17 mouse cellular contexts compared by ENCODE assay signal in the genomic region with DNA sequence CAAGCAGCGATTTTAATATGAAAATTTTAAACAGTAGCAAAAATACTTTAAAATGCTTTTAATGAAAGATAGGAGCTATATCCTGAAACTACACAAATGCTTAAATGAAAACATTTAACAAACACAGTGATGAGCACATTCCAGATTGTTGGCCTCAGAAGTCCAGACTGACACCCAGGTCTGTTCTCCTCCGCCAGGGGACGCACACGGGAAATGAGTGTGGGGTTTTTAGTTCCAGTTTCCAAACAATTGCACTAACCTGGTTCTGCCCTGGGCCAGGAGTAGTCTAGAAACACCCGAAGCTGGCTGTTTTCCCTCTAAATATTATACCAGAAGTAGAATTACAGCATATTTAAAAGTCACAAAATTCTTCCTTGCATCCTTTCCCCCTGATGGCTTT. TPM values are rescaled to one million over a fixed set of nuclear protein-coding genes. Genes with fewer than 3 reads are reported as not detected.
DNase-seq lines count a peak whose midpoint lies in the region; ATAC-seq and TF ChIP-seq lines count a peak whose summit lies in the region.
"Had no signal": no experiment of that assay in that cellular context is flagged by ENCODE, and none has a peak within 500 bp of the region (broad histone marks: within the 10 kb centered on the region; RNA-seq: fewer than 3 reads in every experiment).

No protein-coding gene starts in this region.

- H3K4me3 ChIP-seq in liver, adult 2 months (ENCODE audit: insufficient read depth, low read depth, low read length): no peak overlapping the region
- no peak overlapping the region for H3K4me3 ChIP-seq in liver, embryonic 12.5 days
- H3K4me3 ChIP-seq: hindbrain, embryonic 10.5 days; liver, embryonic 15.5 days; midbrain, embryonic 12.5 days; neural tube, embryonic 12.5 days had no signal

- peak; percentile 13; the same call in 1 of the 2 replicates for TF ChIP-seq CTCF in liver, adult 2 months (IDR thresholded peaks at IDR 0.05; ENCODE audit: low read depth, low read length)

- H3K36me3 ChIP-seq in liver, adult 2 months (ENCODE audit: control insufficient read depth, insufficient read depth, low read length): no peaks in the 10 kb centered on the region
- no peaks in the 10 kb centered on the region for H3K36me3 ChIP-seq in liver, embryonic 12.5 days
- H3K36me3 ChIP-seq: hindbrain, embryonic 10.5 days; liver, embryonic 15.5 days; midbrain, embryonic 12.5 days; neural tube, embryonic 12.5 days had no signal

- no peak overlapping the region for H3K4me2 ChIP-seq in liver, embryonic 12.5 days
- H3K4me2 ChIP-seq: liver, embryonic 15.5 days; midbrain, embryonic 12.5 days; neural tube, embryonic 12.5 days had no signal

- H3K9ac ChIP-seq in liver, adult 2 months (ENCODE audit: low read depth, low read length): no peak overlapping the region
- no peak overlapping the region for H3K9ac ChIP-seq in liver, embryonic 12.5 days
- H3K9ac ChIP-seq: liver, embryonic 15.5 days; midbrain, embryonic 12.5 days; neural tube, embryonic 12.5 days had no signal

- no peaks in the 10 kb centered on the region for H3K27me3 ChIP-seq in liver, adult 2 months (ENCODE audit: control insufficient read depth, insufficient read depth, low read length)
- no peaks in the 10 kb centered on the region for H3K27me3 ChIP-seq in liver, embryonic 12.5 days (replicated peaks)
- H3K27me3 ChIP-seq: liver, embryonic 15.5 days; midbrain, embryonic 12.5 days; neural tube, embryonic 12.5 days had no signal

- no peaks in the 10 kb centered on the region for H3K79me2 ChIP-seq in liver, adult 2 months (ENCODE audit: control insufficient read depth, insufficient read depth, low read length)

- H3K4me1 ChIP-seq in liver, adult 2 months (ENCODE audit: control insufficient read depth, insufficient read depth, low read length): no peaks in the 10 kb centered on the region
- H3K4me1 ChIP-seq in liver, embryonic 12.5 days: peaks cover 11% of the 10 kb centered on the region

- DNase-seq in heart, adult 18-20 months: peak; percentile 24 to 44
- DNase-seq in heart, postnatal 25 days (ENCODE audit: low spot score): no peak
- no peak for DNase-seq in liver, adult 2 months (ENCODE audit: extremely low read depth, low read depth, low spot score)
- peak; percentile 17 for DNase-seq in heart, postnatal 4 days
- DNase-seq: adrenal gland, adult 8-10 months; retina, postnatal 1 day had no signal

- no peak for ATAC-seq in liver, embryonic 12.5 days
- peak; percentile 42; the same call in 1 of the 2 replicates for ATAC-seq in megakaryocyte progenitor cell, adult 5-6 weeks (replicated peaks; ENCODE audit: poor library complexity)
- no peak for ATAC-seq in frontal cortex, adult (ENCODE audit: low TSS enrichment)
- ATAC-seq in activated CD4-positive, CD25-positive, alpha-beta regulatory T cell, adult 4 months: no peak

- TF ChIP-seq POLR2A in liver, adult 2 months (IDR thresholded peaks at IDR 0.05; ENCODE audit: extremely low read depth, insufficient read depth, low read length): no peak

- H3K9me3 ChIP-seq in liver, embryonic 12.5 days (replicated peaks): no peaks in the 10 kb centered on the region
- H3K9me3 ChIP-seq: hindbrain, embryonic 10.5 days; liver, embryonic 15.5 days; midbrain, embryonic 12.5 days; neural tube, embryonic 12.5 days had no signal

- 79% methylated on average over 5 of the region's 5 CpGs for WGBS in liver, adult 2 months
- 71% methylated on average over 5 of the region's 5 CpGs for WGBS in liver, embryonic 12.5 days (ENCODE audit: insufficient replicate concordance)

- intact Hi-C loops in heart, postnatal 25 days (cut with DNase I): loop anchor here (2.0 to 5.0 kb wide), 4 partner anchors 38 to 477 kb away; a partner anchor contains a TSS

- no peak overlapping the region for H3K27ac ChIP-seq in liver, adult 2 months (replicated peaks; ENCODE audit: insufficient read depth, low read depth, low read length)
- H3K27ac ChIP-seq in liver, embryonic 12.5 days: no peak overlapping the region
- H3K27ac ChIP-seq: hindbrain, embryonic 10.5 days; liver, embryonic 15.5 days; midbrain, embryonic 12.5 days; neural tube, embryonic 12.5 days had no signal

RNA-seq across cellular contexts. Expression of a gene that starts 5.0 kb away (rescaled TPM):
- total RNA-seq in heart, adult 18-20 months (2021): 10 to 100 TPM; 39.9 to 44.5 TPM
- total RNA-seq in heart, postnatal 25 days (2021): 10 to 100 TPM; 37.7 to 41.2 TPM
- 7.7 and 9.0 TPM in 2 replicates for total RNA-seq in liver, adult 2 months (2014; rRNA removed)
- polyA plus RNA-seq in liver, adult 2 months (2012; rRNA removed): 7.4 and 8.2 TPM in 2 replicates
- 5.4 and 5.9 TPM in 2 replicates for polyA plus RNA-seq in liver, embryonic 12.5 days (2016; fragmentation: Nextera tagmentation; extraction: Ambion mirVana)
- 10 to 100 TPM; 19.0 to 20.1 TPM for total RNA-seq in heart, postnatal 4 days (2021)
- total RNA-seq in megakaryocyte progenitor cell, adult 5-6 weeks (2015): 3.4 and 3.9 TPM in 2 replicates
- 5.0 and 5.1 TPM in 2 replicates for total RNA-seq in megakaryocyte progenitor cell, adult 5-6 weeks (2017)
- 1 to 10 TPM; 5.7 to 7.1 TPM for polyA plus RNA-seq in activated CD4-positive, CD25-positive, alpha-beta regulatory T cell, adult 4 months (2017; shearing (Covaris generic))

RNA-seq across cellular contexts. Expression of a gene that starts 51.3 kb away (rescaled TPM):
- total RNA-seq in heart, adult 18-20 months (2021): not detected
- total RNA-seq in heart, postnatal 25 days (2021): not detected
- not detected in 2 replicates for total RNA-seq in liver, adult 2 months (2014; rRNA removed)
- not detected in 2 replicates for polyA plus RNA-seq in liver, adult 2 months (2012; rRNA removed)
- polyA plus RNA-seq in liver, embryonic 12.5 days (2016; fragmentation: Nextera tagmentation; extraction: Ambion mirVana): not detected in 2 replicates
- not detected for total RNA-seq in heart, postnatal 4 days (2021)
- not detected in 2 replicates for total RNA-seq in megakaryocyte progenitor cell, adult 5-6 weeks (2015)
- not detected in 2 replicates for total RNA-seq in megakaryocyte progenitor cell, adult 5-6 weeks (2017)
- polyA plus RNA-seq in activated CD4-positive, CD25-positive, alpha-beta regulatory T cell, adult 4 months (2017; shearing (Covaris generic)): not detected
- total RNA-seq: left cerebral cortex, postnatal 10 days had no signal
- polyA plus RNA-seq: frontal cortex, adult 2 months; hindbrain, embryonic 10.5 days; large intestine, adult 2 months; liver, embryonic 15.5 days; midbrain, embryonic 12.5 days; neural tube, embryonic 12.5 days had no signal

Comparison
In these comparisons a context has a peak if more than half of its experiments do, and no peak if none do; other contexts are left out.
1. DNase-seq: peak in heart, adult 18-20 months (2 of 2) and heart, postnatal 4 days (single experiment); none in heart, postnatal 25 days (single experiment) and liver, adult 2 months (single experiment).